Mouse (Mus musculus) MEL (cell line): ENCODE data around the gene Hes2. TPM values are rescaled to one million over a fixed set of nuclear protein-coding genes. Genes with fewer than 3 reads are reported as not detected.

Experiments
- DNase-seq: peaks from one replicate; pipeline ENCODE4 v3.0.0; 2011; ENCODE audit warnings: low read depth, low spot score
- H3K27ac ChIP-seq: 2 replicates; pipeline ENCODE4 v1.5.1; 2012; ENCODE audit warnings: low read depth, mild to moderate bottlenecking, control low read depth, low read length, moderate library complexity; ENCODE audit not compliant: control insufficient read depth
- H3K27me3 ChIP-seq, 2 experiments: fragments of 150-350 bp in 1 of 2; sonication (generic) in 1 of 2; 2 replicates each; pipeline ENCODE4 v1.6.1; 2012; ENCODE audit warnings: low read length in 2 of 2, mild to moderate bottlenecking in 2 of 2, improper control_type of control experiment in 1 of 2, moderate library complexity in 1 of 2; ENCODE audit not compliant: insufficient read depth in 2 of 2, control insufficient read depth in 1 of 2
- H3K36me3 ChIP-seq, 2 experiments: 2 replicates each; pipeline ENCODE4 v1.6.1; 2012 to 2014; ENCODE audit warnings: low read length in 2 of 2, improper control_type of control experiment in 1 of 2, inconsistent platforms in 1 of 2, mild to moderate bottlenecking in 1 of 2; ENCODE audit not compliant: insufficient read depth in 2 of 2, control insufficient read depth in 1 of 2
- H3K4me1 ChIP-seq, 2 experiments: fragments of 150-350 bp in 1 of 2; sonication (generic) in 1 of 2; 2 replicates each; pipeline ENCODE4 v1.6.1; 2012; ENCODE audit warnings: low read length in 2 of 2, improper control_type of control experiment in 1 of 2, mild to moderate bottlenecking in 1 of 2; ENCODE audit not compliant: insufficient read depth in 2 of 2, control insufficient read depth in 1 of 2
- H3K4me3 ChIP-seq, 2 experiments: fragments of 150-350 bp in 1 of 2; sonication (generic) in 1 of 2; 2 replicates each; pipeline ENCODE4 v1.5.1; 2012; ENCODE audit warnings: low read depth in 2 of 2, low read length in 2 of 2, mild to moderate bottlenecking in 2 of 2, moderate library complexity in 2 of 2, control low read depth in 1 of 2, improper control_type of control experiment in 1 of 2; ENCODE audit not compliant: control insufficient read depth in 1 of 2, insufficient read depth in 1 of 2
- H3K79me2 ChIP-seq: 2 replicates; pipeline ENCODE4 v1.6.1; 2012; ENCODE audit warnings: mild to moderate bottlenecking, low read length, moderate library complexity; ENCODE audit not compliant: control insufficient read depth, poor library complexity, insufficient read depth
- H3K9ac ChIP-seq: 2 replicates; pipeline ENCODE4 v1.6.1; 2012; ENCODE audit warnings: low read depth, mild to moderate bottlenecking, control low read depth, low read length, moderate library complexity; ENCODE audit not compliant: control insufficient read depth, poor library complexity, severe bottlenecking
- H3K9me3 ChIP-seq: fragments of 150-350 bp; sonication (generic); replicated peaks from 2 replicates; pipeline ENCODE4 v1.6.1; 2012; ENCODE audit warnings: mild to moderate bottlenecking, low read length, improper control_type of control experiment, moderate library complexity; ENCODE audit not compliant: insufficient read depth
- BHLHE40 ChIP-seq: IDR thresholded peaks from 2 replicates; pipeline ENCODE4 v1.6.1; 2012; ENCODE audit warnings: low read depth, mild to moderate bottlenecking, inconsistent platforms, low read length, improper control_type of control experiment, borderline replicate concordance
- CHD1 ChIP-seq: IDR thresholded peaks from 2 replicates; pipeline ENCODE4 v1.6.1; 2012; ENCODE audit warnings: low read depth, mild to moderate bottlenecking, inconsistent platforms, low read length, improper control_type of control experiment
- CHD2 ChIP-seq: IDR thresholded peaks from 2 replicates; pipeline ENCODE4 v1.6.1; 2011; ENCODE audit warnings: low read length, improper control_type of control experiment
- CTCF ChIP-seq, 3 experiments: IDR thresholded peaks in 2 of 3; conservative IDR thresholded peaks in 1 of 3; 2 replicates each; pipeline ENCODE4 v1.5.1; 2011 to 2012; ENCODE audit warnings: low read length in 3 of 3, low read depth in 2 of 3, mild to moderate bottlenecking in 2 of 3, improper control_type of control experiment in 1 of 3, inconsistent platforms in 1 of 3, mixed read lengths in 1 of 3, moderate library complexity in 1 of 3; ENCODE audit not compliant: control insufficient read depth in 1 of 3, insufficient read depth in 1 of 3, poor library complexity in 1 of 3, severe bottlenecking in 1 of 3
- E2F4 ChIP-seq: IDR thresholded peaks from 2 replicates; pipeline ENCODE4 v1.6.1; 2011; ENCODE audit warnings: low read depth, low read length, improper control_type of control experiment, borderline replicate concordance
- ELF1 ChIP-seq: IDR thresholded peaks from 2 replicates; pipeline ENCODE4 v1.6.1; 2014; ENCODE audit warnings: low read depth, mild to moderate bottlenecking, inconsistent platforms, low read length, improper control_type of control experiment, moderate library complexity
- EP300 ChIP-seq, 2 experiments: IDR thresholded peaks; 2 replicates each; pipeline ENCODE4 v1.6.1; 2011; ENCODE audit warnings: improper control_type of control experiment in 2 of 2, low read length in 2 of 2, low read depth in 1 of 2, mild to moderate bottlenecking in 1 of 2
- ETS1 ChIP-seq: IDR thresholded peaks from 2 replicates; pipeline ENCODE4 v1.6.1; 2012; ENCODE audit warnings: low read depth, mild to moderate bottlenecking, inconsistent platforms, low read length, improper control_type of control experiment, moderate library complexity
- GABPA ChIP-seq: IDR thresholded peaks from 2 replicates; pipeline ENCODE4 v1.6.1; 2012; ENCODE audit warnings: low read depth, mild to moderate bottlenecking, inconsistent platforms, low read length, improper control_type of control experiment, moderate library complexity
- GATA1 ChIP-seq: IDR thresholded peaks from 2 replicates; pipeline ENCODE4 v1.6.1; 2011; ENCODE audit warnings: low read depth, low read length, improper control_type of control experiment
- HCFC1 ChIP-seq: IDR thresholded peaks from 2 replicates; pipeline ENCODE4 v1.6.1; 2012; ENCODE audit warnings: low read depth, mild to moderate bottlenecking, inconsistent platforms, low read length, improper control_type of control experiment, moderate library complexity
- KAT2A ChIP-seq: conservative IDR thresholded peaks from 2 replicates; pipeline ENCODE4 v1.6.1; 2012; ENCODE audit warnings: low read depth, low read length, improper control_type of control experiment, inconsistent platforms
- MAFK ChIP-seq: IDR thresholded peaks from 2 replicates; pipeline ENCODE4 v1.6.1; 2011; ENCODE audit warnings: low read depth, mild to moderate bottlenecking, low read length, improper control_type of control experiment, borderline replicate concordance
- MAX ChIP-seq: IDR thresholded peaks from 2 replicates; pipeline ENCODE4 v1.6.1; 2011; ENCODE audit warnings: low read length, improper control_type of control experiment
- MAZ ChIP-seq: IDR thresholded peaks from 2 replicates; pipeline ENCODE4 v1.6.1; 2012; ENCODE audit warnings: low read depth, mild to moderate bottlenecking, inconsistent platforms, low read length, improper control_type of control experiment
- MEF2A ChIP-seq: IDR thresholded peaks from 2 replicates; pipeline ENCODE4 v1.6.1; 2014; ENCODE audit warnings: low read depth, mild to moderate bottlenecking, inconsistent platforms, low read length, improper control_type of control experiment; ENCODE audit not compliant: poor library complexity, insufficient replicate concordance, severe bottlenecking; ENCODE audit errors: extremely low read depth
- MXI1 ChIP-seq: IDR thresholded peaks from 2 replicates; pipeline ENCODE4 v1.6.1; 2011; ENCODE audit warnings: mild to moderate bottlenecking, low read depth, low read length, improper control_type of control experiment
- MYB ChIP-seq: IDR thresholded peaks from 2 replicates; pipeline ENCODE4 v1.6.1; 2011; ENCODE audit warnings: mild to moderate bottlenecking, low read depth, low read length, improper control_type of control experiment
- MYC ChIP-seq: IDR thresholded peaks from 2 replicates; pipeline ENCODE4 v1.6.1; 2011; ENCODE audit warnings: low read depth, mild to moderate bottlenecking, low read length, improper control_type of control experiment, moderate library complexity
- NELFE ChIP-seq: IDR thresholded peaks from 2 replicates; pipeline ENCODE4 v1.6.1; 2011; ENCODE audit warnings: low read depth, low read length, improper control_type of control experiment
- NRF1 ChIP-seq: IDR thresholded peaks from 2 replicates; pipeline ENCODE4 v1.6.1; 2014; ENCODE audit warnings: low read depth, mild to moderate bottlenecking, inconsistent platforms, low read length, improper control_type of control experiment, moderate library complexity; ENCODE audit not compliant: poor library complexity, insufficient read depth, severe bottlenecking
- POLR2A ChIP-seq, 2 experiments: IDR thresholded peaks; 2 replicates each; pipeline ENCODE4 v1.6.1; 2011 to 2012; ENCODE audit warnings: low read length in 2 of 2, mild to moderate bottlenecking in 2 of 2, control low read depth in 1 of 2, improper control_type of control experiment in 1 of 2, low read depth in 1 of 2, moderate library complexity in 1 of 2; ENCODE audit not compliant: control insufficient read depth in 1 of 2, insufficient read depth in 1 of 2, poor library complexity in 1 of 2
- POLR2AphosphoS5 ChIP-seq: IDR thresholded peaks from 2 replicates; pipeline ENCODE4 v1.6.1; 2012; ENCODE audit warnings: low read depth, borderline replicate concordance, mild to moderate bottlenecking, inconsistent platforms, low read length, moderate library complexity, mixed read lengths
- RAD21 ChIP-seq: IDR thresholded peaks from 2 replicates; pipeline ENCODE4 v1.6.1; 2011; ENCODE audit warnings: mild to moderate bottlenecking, low read depth, low read length, improper control_type of control experiment
- RCOR1 ChIP-seq: IDR thresholded peaks from 2 replicates; pipeline ENCODE4 v1.6.1; 2012; ENCODE audit warnings: low read depth, mild to moderate bottlenecking, inconsistent platforms, low read length, improper control_type of control experiment
- SIN3A ChIP-seq: IDR thresholded peaks from 2 replicates; pipeline ENCODE4 v1.6.1; 2012; ENCODE audit warnings: low read length, improper control_type of control experiment, inconsistent platforms
- SMC3 ChIP-seq: IDR thresholded peaks from 2 replicates; pipeline ENCODE4 v1.6.1; 2011; ENCODE audit warnings: low read depth, low read length, improper control_type of control experiment
- TAL1 ChIP-seq: IDR thresholded peaks from 2 replicates; pipeline ENCODE4 v1.6.1; 2012; ENCODE audit warnings: mild to moderate bottlenecking, inconsistent platforms, low read length, moderate library complexity, mixed read lengths
- TBP ChIP-seq: IDR thresholded peaks from 2 replicates; pipeline ENCODE4 v1.8.0; 2011; ENCODE audit warnings: low read depth, low read length, improper control_type of control experiment
- TCF12 ChIP-seq: IDR thresholded peaks from 2 replicates; pipeline ENCODE4 v1.6.1; 2014; ENCODE audit warnings: low read depth, mild to moderate bottlenecking, inconsistent platforms, low read length, improper control_type of control experiment, moderate library complexity
- UBTF ChIP-seq: IDR thresholded peaks from 2 replicates; pipeline ENCODE4 v1.6.1; 2012; ENCODE audit warnings: low read depth, mild to moderate bottlenecking, inconsistent platforms, low read length, improper control_type of control experiment, moderate library complexity, borderline replicate concordance; ENCODE audit not compliant: insufficient read depth
- USF1 ChIP-seq: IDR thresholded peaks from 2 replicates; pipeline ENCODE4 v1.6.1; 2014; ENCODE audit warnings: low read depth, mild to moderate bottlenecking, inconsistent platforms, low read length, improper control_type of control experiment, moderate library complexity
- USF2 ChIP-seq, 2 experiments: IDR thresholded peaks; 2 replicates each; pipeline ENCODE4 v1.6.1; 2011 to 2012; ENCODE audit warnings: improper control_type of control experiment in 2 of 2, low read length in 2 of 2, borderline replicate concordance in 1 of 2, inconsistent platforms in 1 of 2, low read depth in 1 of 2, mild to moderate bottlenecking in 1 of 2; ENCODE audit not compliant: insufficient read depth in 1 of 2
- ZC3H11A ChIP-seq: IDR thresholded peaks from 2 replicates; pipeline ENCODE4 v1.6.1; 2012; ENCODE audit warnings: low read depth, mild to moderate bottlenecking, inconsistent platforms, low read length, improper control_type of control experiment
- ZKSCAN1 ChIP-seq: IDR thresholded peaks from 2 replicates; pipeline ENCODE4 v1.6.1; 2012; ENCODE audit warnings: low read depth, mild to moderate bottlenecking, inconsistent platforms, low read length, improper control_type of control experiment, moderate library complexity
- ZMIZ1 ChIP-seq: IDR thresholded peaks from 2 replicates; pipeline ENCODE4 v1.6.1; 2012; ENCODE audit warnings: low read depth, mild to moderate bottlenecking, inconsistent platforms, low read length, improper control_type of control experiment, moderate library complexity
- ZNF384 ChIP-seq: IDR thresholded peaks from 2 replicates; pipeline ENCODE4 v1.6.1; 2012; ENCODE audit warnings: low read depth, mild to moderate bottlenecking, inconsistent platforms, low read length, improper control_type of control experiment
- polyA plus RNA-seq, 2 experiments: library from polyadenylated mRNA; stranded (reverse) in 1 of 2; unstranded in 1 of 2; fragments of >175 nt in 1 of 2; fragments of >200 nt in 1 of 2; gene quantifications; 2 replicates each; pipeline versions ENCODE4 v1.2.1 to v1.2.4; 2012; ENCODE audit warnings: low replicate concordance in 2 of 2, low read depth in 1 of 2; ENCODE audit not compliant: insufficient read length in 2 of 2, insufficient read depth in 1 of 2, missing spikeins in 1 of 2
- total RNA-seq: library from RNA; depleted of rRNA; stranded (reverse); fragments of 300-350 nt; gene quantifications from 2 replicates; pipeline ENCODE4 v1.2.3, GENCODE M21; 2012

Gene Hes2
- total and polyA plus RNA-seq, 3 experiments = 0.28 TPM; not detected in 2

DNA sequence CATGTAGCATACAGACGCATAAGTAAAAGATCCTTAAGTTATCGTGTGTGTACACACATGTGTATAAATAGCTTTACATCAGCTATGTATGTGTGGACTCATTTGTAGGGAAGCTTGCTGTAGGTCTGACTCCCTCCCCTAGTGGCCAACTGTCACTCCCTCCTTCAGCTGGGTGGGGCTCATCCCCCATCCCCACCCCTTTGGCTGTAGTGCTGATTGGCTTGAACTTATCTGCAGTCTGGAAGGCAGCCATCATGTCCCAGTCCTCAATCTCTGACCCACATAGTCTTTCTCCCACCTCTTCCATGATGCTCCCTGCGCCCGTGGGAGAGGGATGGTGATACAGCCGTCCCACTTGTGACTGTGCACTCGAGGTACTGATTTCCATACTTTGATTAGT is 46.0 kb downstream of the Hes2 start:
- Histone ChIP-seq H3K79me2 (peaks cover 12% of the 10 kb centered on the region; the same call in 1 of the 2 replicates), H3K4me3 (no peak overlapping the region), H3K4me1 (peaks cover 13 to 34% of the 10 kb centered on the region in 2 experiments), H3K9ac (no peak overlapping the region), H3K9me3 (no peaks in the 10 kb centered on the region), H3K27ac (no peak overlapping the region), H3K27me3 (no peaks in the 10 kb centered on the region), H3K36me3 (peaks cover 0 to 27% of the 10 kb centered on the region in 2 experiments; a peak in 3 of 4 replicates)
- DNase-seq = peak; percentile 86
- peak; percentile 36; the same call in 1 of the 2 replicates for TF ChIP-seq ETS1
- peak; percentile 55; the same call in 1 of the 2 replicates for TF ChIP-seq SIN3A
- TF ChIP-seq USF2 (IDR thresholded peaks at IDR 0.05; ENCODE audit: borderline replicate concordance in 1 of 2, insufficient read depth in 1 of 2, low read depth in 1 of 2, low read length in 2 of 2) = no peak
- no peak for TF ChIP-seq ZC3H11A
- TF ChIP-seq RCOR1 = peak; percentile 69
- TF ChIP-seq BHLHE40 = no peak
- TF ChIP-seq USF1 = no peak
- TF ChIP-seq MAX = no peak
- TF ChIP-seq CTCF (IDR thresholded peaks at IDR 0.05 in 2 of 3, conservative IDR thresholded peaks at IDR 0.05 in 1 of 3; ENCODE audit: control insufficient read depth in 1 of 3, insufficient read depth in 1 of 3, low read depth in 2 of 3, low read length in 3 of 3, poor library complexity in 1 of 3, severe bottlenecking in 1 of 3) = peak in 2 of 3 experiments; percentile 29 to 55; a peak in 4 of 6 replicates
- TF ChIP-seq GABPA = no peak
- no peak for TF ChIP-seq MYC
- TF ChIP-seq KAT2A = no peak
- TF ChIP-seq CHD2 = no peak
- 0 out of 2 replicates have a peak, but pooled peaks have one; percentile 18 for TF ChIP-seq MYB
- no peak for TF ChIP-seq SMC3
- no peak for TF ChIP-seq NRF1
- no peak for TF ChIP-seq MEF2A
- no peak for TF ChIP-seq MAFK
- no peak for TF ChIP-seq RAD21
- TF ChIP-seq UBTF = no peak
- no peak for TF ChIP-seq POLR2AphosphoS5
- TF ChIP-seq ELF1 = no peak
- no peak for TF ChIP-seq CHD1
- peak; percentile 70; the same call in 1 of the 2 replicates for TF ChIP-seq MAZ
- TF ChIP-seq ZKSCAN1 = no peak
- no peak for TF ChIP-seq ZMIZ1
- no peak for TF ChIP-seq TAL1
- TF ChIP-seq ZNF384 = no peak
- no peak for TF ChIP-seq NELFE
- TF ChIP-seq TBP = no peak
- no peak for TF ChIP-seq E2F4
- 0 out of 2 replicates have a peak, but pooled peaks have one; percentile 47 for TF ChIP-seq MXI1
- TF ChIP-seq GATA1 = peak; percentile 47
- peak; percentile 36 to 38; a peak in 3 of 4 replicates for TF ChIP-seq EP300 (IDR thresholded peaks at IDR 0.05; ENCODE audit: low read depth in 1 of 2, low read length in 2 of 2)
- no peak for TF ChIP-seq TCF12
- no peak for TF ChIP-seq HCFC1
- TF ChIP-seq POLR2A (IDR thresholded peaks at IDR 0.05; ENCODE audit: control insufficient read depth in 1 of 2, insufficient read depth in 1 of 2, low read depth in 1 of 2, low read length in 2 of 2, poor library complexity in 1 of 2) = no peak
